Mouse (Mus musculus) embryonic facial prominence, embryonic 11.5 days (tissue): Measurements from ENCODE around the gene Nr2f1. TPM values are rescaled to one million over a fixed set of nuclear protein-coding genes. Genes with fewer than 3 reads are reported as not detected.

Experiments used
- ATAC-seq: fragments of 200-750 bp; cut with Nextera tagmentation; replicated peaks from 2 replicates; pipeline ENCODE4 v1.8.0; 2017; ENCODE audit warnings: low read depth; ENCODE audit not compliant: insufficient number of reproducible peaks, low FRiP score, low TSS enrichment
- DNase-seq: peaks from one replicate; pipeline ENCODE4 v3.0.0-alpha.2; 2015; ENCODE audit warnings: low spot score
- H3K27ac ChIP-seq: fragments of 300-500 bp; sonication (generic); replicated peaks from 2 replicates; pipeline ENCODE4 v1.5.1; 2014; ENCODE audit warnings: mild to moderate bottlenecking, low read depth, low read length, control low read depth
- H3K27me3 ChIP-seq: fragments of 300-500 bp; sonication (generic); 2 replicates; pipeline ENCODE4 v1.6.1; 2014; ENCODE audit warnings: mild to moderate bottlenecking, low read length, moderate library complexity, mixed read lengths; ENCODE audit not compliant: control insufficient read depth, insufficient read depth
- H3K36me3 ChIP-seq: fragments of 300-500 bp; sonication (generic); replicated peaks from 2 replicates; pipeline ENCODE4 v1.6.1; 2014; ENCODE audit warnings: low read depth, mild to moderate bottlenecking, low read length, moderate library complexity, mixed read lengths; ENCODE audit not compliant: control insufficient read depth, insufficient read depth
- H3K4me1 ChIP-seq: fragments of 300-500 bp; sonication (generic); 2 replicates; pipeline ENCODE4 v1.6.1; 2014; ENCODE audit warnings: low read length, mixed read lengths; ENCODE audit not compliant: control insufficient read depth, insufficient read depth
- H3K4me2 ChIP-seq: fragments of 300-500 bp; sonication (generic); 2 replicates; pipeline ENCODE4 v1.6.1; 2014; ENCODE audit warnings: low read depth, mild to moderate bottlenecking, control low read depth, low read length, moderate library complexity
- H3K4me3 ChIP-seq: fragments of 300-500 bp; sonication (generic); 2 replicates; pipeline ENCODE4 v1.5.1; 2014; ENCODE audit warnings: low read depth, low read length, control low read depth
- H3K9ac ChIP-seq: fragments of 300-500 bp; sonication (generic); replicated peaks from 2 replicates; pipeline ENCODE4 v1.6.1; 2014; ENCODE audit warnings: mild to moderate bottlenecking, control low read depth, low read length
- H3K9me3 ChIP-seq: fragments of 300-500 bp; sonication (generic); replicated peaks from 2 replicates; pipeline ENCODE4 v1.6.1; 2016; ENCODE audit warnings: mild to moderate bottlenecking, low read length, inconsistent platforms, mixed read lengths; ENCODE audit not compliant: control insufficient read depth
- WGBS: fragments of 180-500 bp; shearing (Covaris S2); extraction: QIAGEN DNeasy Blood & Tissue Kit; methylation state at CpG from one replicate; pipeline ENCODE4 v1.1.7; 2014; 5-methylcytosine and 5-hydroxymethylcytosine counted together
- polyA plus RNA-seq: library from polyadenylated mRNA; unstranded; fragments of >200 nt; fragmentation: Nextera tagmentation; extraction: Ambion mirVana; gene quantifications from 2 replicates; pipeline ENCODE4 v1.2.1, GENCODE M21; 2014

Nr2f1 gene
- polyA plus RNA-seq, 1 experiment from 2014 or later = 57.3 TPM

- peak overlapping the region; percentile 80 for H3K4me2 ChIP-seq
- peak overlapping the region; percentile 100 for H3K9ac ChIP-seq
- ATAC-seq (no peak), DNase-seq (no peak)
- no peaks in the 10 kb centered on the region for H3K9me3 ChIP-seq
- peak overlapping the region; percentile 96 for H3K4me3 ChIP-seq
- WGBS = under 1% methylated on average over 27 of the region's 33 CpGs
- no peaks in the 10 kb centered on the region for H3K4me1 ChIP-seq
- H3K27me3 ChIP-seq = no peaks in the 10 kb centered on the region
- H3K27ac ChIP-seq = peak overlapping the region; percentile 100
- no peaks in the 10 kb centered on the region for H3K36me3 ChIP-seq
These were observed 1.7 kb downstream of the Nr2f1 start for GRCm38 (mm10) chr13:78197819-78198390.

GRCm38 (mm10) chr13:78197286-78197818, 2.2 kb downstream of the Nr2f1 start:
- peak overlapping the region; percentile 80 for H3K4me2 ChIP-seq
- H3K27ac ChIP-seq = peak overlapping the region; percentile 100
- ATAC-seq = no peak
- DNase-seq = no peak
- no peaks in the 10 kb centered on the region for H3K36me3 ChIP-seq
- H3K4me1 ChIP-seq = no peaks in the 10 kb centered on the region
- 1% methylated on average over 9 of the region's 9 CpGs for WGBS
- H3K9me3 ChIP-seq = no peaks in the 10 kb centered on the region
- no peaks in the 10 kb centered on the region for H3K27me3 ChIP-seq
- H3K9ac ChIP-seq = peak overlapping the region; percentile 100
- peak overlapping the region; percentile 96 for H3K4me3 ChIP-seq

GRCm38 (mm10) chr13:78196236-78196796, 3.2 kb downstream of the Nr2f1 start:
- DNase-seq = no peak
- Histone ChIP-seq H3K27ac (peak overlapping the region; percentile 52; the same call in 1 of the 2 replicates), H3K4me2 (peak overlapping the region; percentile 48), H3K9me3 (no peaks in the 10 kb centered on the region), H3K36me3 (no peaks in the 10 kb centered on the region), H3K27me3 (no peaks in the 10 kb centered on the region), H3K4me3 (peak overlapping the region; percentile 96), H3K4me1 (no peaks in the 10 kb centered on the region), H3K9ac (peak overlapping the region; percentile 88)
- ATAC-seq = no peak
- 3% methylated on average over 7 of the region's 7 CpGs for WGBS

GRCm38 (mm10) chr13:78195601-78196115, 3.9 kb downstream of the Nr2f1 start:
- Histone ChIP-seq H3K9me3 (no peaks in the 10 kb centered on the region), H3K27me3 (no peaks in the 10 kb centered on the region), H3K4me2 (peak overlapping the region; percentile 74), H3K36me3 (no peaks in the 10 kb centered on the region), H3K4me3 (peak overlapping the region; percentile 96), H3K27ac (peak overlapping the region; percentile 92), H3K4me1 (no peaks in the 10 kb centered on the region; the same call in 1 of the 2 replicates), H3K9ac (peak overlapping the region; percentile 88)
- under 1% methylated on average over 13 of the region's 13 CpGs for WGBS
- ATAC-seq = no peak
- DNase-seq = no peak

GRCm38 (mm10) chr13:78194850-78195600, 4.5 kb downstream of the Nr2f1 start:
- peak overlapping the region; percentile 92 for H3K27ac ChIP-seq
- no peaks in the 10 kb centered on the region for H3K36me3 ChIP-seq
- H3K4me1 ChIP-seq = no peaks in the 10 kb centered on the region; the same call in 1 of the 2 replicates
- H3K27me3 ChIP-seq = no peaks in the 10 kb centered on the region
- WGBS = under 1% methylated on average over 57 of the region's 64 CpGs
- no peak for DNase-seq
- H3K4me3 ChIP-seq = peak overlapping the region; percentile 96
- peak overlapping the region; percentile 74 for H3K4me2 ChIP-seq
- peak overlapping the region; percentile 88 for H3K9ac ChIP-seq
- H3K9me3 ChIP-seq = no peaks in the 10 kb centered on the region
- ATAC-seq = 0 out of 2 replicates have a peak, but pooled peaks have one; percentile 3

- WGBS = 4% methylated on average over 26 of the region's 26 CpGs
- H3K27ac ChIP-seq = peak overlapping the region; percentile 92
- H3K27me3 ChIP-seq = no peaks in the 10 kb centered on the region
- H3K4me3 ChIP-seq = peak overlapping the region; percentile 96
- peak overlapping the region; percentile 88 for H3K9ac ChIP-seq
- no peak for DNase-seq
- H3K4me1 ChIP-seq = no peaks in the 10 kb centered on the region; the same call in 1 of the 2 replicates
- peak overlapping the region; percentile 74 for H3K4me2 ChIP-seq
- no peaks in the 10 kb centered on the region for H3K9me3 ChIP-seq
- H3K36me3 ChIP-seq = no peaks in the 10 kb centered on the region
- no peak for ATAC-seq
These were observed 5.3 kb downstream of the Nr2f1 start for GRCm38 (mm10) chr13:78194135-78194849.

- ATAC-seq (no peak), DNase-seq (no peak)
- Histone ChIP-seq H3K4me1 (no peaks in the 10 kb centered on the region; the same call in 1 of the 2 replicates), H3K4me2 (peak overlapping the region; percentile 74), H3K4me3 (peak overlapping the region; percentile 96), H3K9me3 (no peaks in the 10 kb centered on the region), H3K27ac (no peak overlapping the region), H3K9ac (peak overlapping the region; percentile 88), H3K27me3 (no peaks in the 10 kb centered on the region), H3K36me3 (no peaks in the 10 kb centered on the region)
- 24% methylated on average over 4 of the region's 4 CpGs for WGBS
These were observed 6.3 kb downstream of the Nr2f1 start for GRCm38 (mm10) chr13:78193211-78193610.
